Mouse (Mus musculus): ENCODE data around the gene Prl.

- TF ChIP-seq CTCF (conservative IDR thresholded peaks at IDR 0.05; ENCODE audit: insufficient read depth, insufficient read length, low read depth, low read length) (no peak), POLR2A (IDR thresholded peaks at IDR 0.05; ENCODE audit: low read depth, low read length) (no peak)
These were observed 30.0 kb upstream of the Prl start for GRCm38 (mm10) chr13:27027376-27027775.

Measured in kidney, adult 2 months (tissue).